Mouse (Mus musculus) limb, embryonic 15.5 days (tissue): ENCODE data around the gene Ralgps2. TPM values are rescaled to one million over a fixed set of nuclear protein-coding genes. Genes with fewer than 3 reads are reported as not detected.

ENCODE experiments used
- ATAC-seq: fragments of 200-750 bp; cut with Nextera tagmentation; 2 replicates; pipeline ENCODE4 v1.8.0; 2017; ENCODE audit warnings: low read depth, moderate TSS enrichment; ENCODE audit not compliant: insufficient number of reproducible peaks, low FRiP score, low TSS enrichment
- H3K27ac ChIP-seq: fragments of 300-500 bp; sonication (generic); 2 replicates; pipeline ENCODE4 v1.5.1; 2015; ENCODE audit warnings: moderate library complexity, mild to moderate bottlenecking, inconsistent platforms
- H3K27me3 ChIP-seq: fragments of 300-500 bp; sonication (generic); 2 replicates; pipeline ENCODE4 v1.6.1; 2015; ENCODE audit warnings: inconsistent platforms
- H3K36me3 ChIP-seq: fragments of 300-500 bp; sonication (generic); 2 replicates; pipeline ENCODE4 v1.6.1; 2015; ENCODE audit warnings: inconsistent platforms
- H3K4me1 ChIP-seq: fragments of 300-500 bp; sonication (generic); 2 replicates; pipeline ENCODE4 v1.6.1; 2015; ENCODE audit warnings: inconsistent platforms
- H3K4me2 ChIP-seq: fragments of 300-500 bp; sonication (generic); 2 replicates; pipeline ENCODE4 v1.6.1; 2015; ENCODE audit warnings: mild to moderate bottlenecking, inconsistent platforms
- H3K4me3 ChIP-seq: fragments of 300-500 bp; sonication (generic); 2 replicates; pipeline ENCODE4 v1.5.1; 2015; ENCODE audit warnings: mild to moderate bottlenecking, inconsistent platforms
- H3K9ac ChIP-seq: fragments of 300-500 bp; sonication (generic); 2 replicates; pipeline ENCODE4 v1.6.1; 2015; ENCODE audit warnings: inconsistent platforms
- H3K9me3 ChIP-seq: fragments of 300-500 bp; sonication (generic); 2 replicates; pipeline ENCODE4 v1.6.1; 2016; ENCODE audit warnings: inconsistent platforms
- WGBS: fragments of 180-500 bp; shearing (Covaris S2); methylation state at CpG from one replicate; pipeline ENCODE4 v1.1.7; 2015; 5-methylcytosine and 5-hydroxymethylcytosine counted together
- polyA plus RNA-seq: library from polyadenylated mRNA; unstranded; fragments of >200 nt; fragmentation: Nextera tagmentation; extraction: Ambion mirVana; gene quantifications from 2 replicates; pipeline ENCODE4 v1.2.1, GENCODE M21; 2015

The Ralgps2 gene
- 84.1 and 88.8 TPM in 2 replicates for polyA plus RNA-seq

DNA sequence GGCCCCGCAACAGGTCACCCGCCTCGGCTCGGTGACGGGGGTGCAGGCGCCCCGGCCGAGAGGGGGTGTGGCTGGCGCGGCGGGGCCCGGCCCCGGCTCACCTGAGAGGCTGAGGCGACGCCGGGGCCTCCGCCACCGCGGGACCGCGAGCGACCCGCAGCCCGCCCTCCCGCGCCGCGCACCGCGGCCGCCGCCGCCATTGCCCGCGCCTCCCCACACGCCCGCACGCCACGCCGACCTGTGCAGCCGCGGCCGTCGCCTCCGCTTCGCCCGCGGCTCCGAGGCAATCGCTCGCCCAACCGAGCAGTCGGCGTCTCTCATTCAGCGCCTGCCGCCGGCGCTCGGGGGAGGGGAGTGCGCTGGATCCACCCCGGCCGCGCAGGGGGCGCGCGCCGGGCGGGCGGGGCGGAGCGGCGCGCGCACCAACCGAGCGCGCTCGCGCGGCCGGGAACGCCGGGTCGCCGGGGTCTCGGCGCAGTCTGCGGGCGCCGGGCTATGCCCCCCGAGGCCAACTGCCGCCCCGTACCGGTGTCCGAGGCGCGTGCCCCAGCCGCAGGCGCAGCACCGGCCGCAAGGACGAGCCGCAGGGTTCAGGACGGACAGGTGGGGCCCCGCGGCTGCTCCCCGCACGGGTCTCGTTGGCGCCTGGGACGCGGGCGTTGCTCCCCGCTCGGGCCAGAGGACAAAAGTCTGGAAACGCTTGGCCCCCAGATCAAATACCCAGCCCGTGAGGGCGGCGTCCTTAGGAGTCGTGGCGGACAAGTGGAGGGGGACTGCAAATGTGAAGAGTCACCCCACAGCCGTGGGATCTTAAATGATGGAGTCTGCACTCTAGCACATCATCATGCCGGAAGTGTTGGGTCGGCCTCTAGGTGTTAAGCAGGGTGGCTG lies at the start of gene Ralgps2:
TSS of gene Ralgps2 (minus strand) at position 376 of the 891 bp plus-strand sequence.
- 0 out of 2 replicates have a peak, but pooled peaks cover 2% of the 10 kb centered on the region for H3K27me3 ChIP-seq
- under 1% methylated on average over 91 of the region's 124 CpGs for WGBS
- peak within 1 kb of the TSS; percentile 85 for H3K4me3 ChIP-seq
- H3K36me3 ChIP-seq = no peaks in the 10 kb centered on the region
- H3K4me2 ChIP-seq = peak within 1 kb of the TSS; percentile 89
- H3K27ac ChIP-seq = peak within 1 kb of the TSS; percentile 90
- ATAC-seq = peak; percentile 78
- H3K4me1 ChIP-seq = no peaks in the 10 kb centered on the region
- no peaks in the 10 kb centered on the region for H3K9me3 ChIP-seq
- peak within 1 kb of the TSS; percentile 74 for H3K9ac ChIP-seq

DNA sequence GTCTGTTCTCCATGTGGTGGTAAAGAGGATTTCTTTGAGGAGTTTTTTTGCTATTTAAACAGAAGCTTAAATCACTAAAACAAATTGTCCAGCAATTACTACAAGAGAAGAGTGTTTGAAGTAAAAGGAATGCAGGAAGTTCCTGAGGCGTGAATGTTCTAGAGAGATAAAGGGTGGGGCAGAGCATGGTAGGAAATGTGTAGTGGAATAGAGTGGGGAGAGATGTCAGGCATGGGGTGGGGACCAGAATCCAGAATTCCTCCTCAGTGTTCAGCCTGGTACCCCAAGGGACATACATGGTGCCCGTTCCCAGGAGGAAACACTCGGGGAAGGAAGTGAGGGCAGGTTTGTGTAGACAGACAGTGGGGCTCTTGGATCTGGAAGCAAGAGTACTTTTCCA lies 48.1 kb upstream of the Ralgps2 start:
- ATAC-seq = no peak
- 71% methylated on average over 3 of the region's 3 CpGs for WGBS

DNA sequence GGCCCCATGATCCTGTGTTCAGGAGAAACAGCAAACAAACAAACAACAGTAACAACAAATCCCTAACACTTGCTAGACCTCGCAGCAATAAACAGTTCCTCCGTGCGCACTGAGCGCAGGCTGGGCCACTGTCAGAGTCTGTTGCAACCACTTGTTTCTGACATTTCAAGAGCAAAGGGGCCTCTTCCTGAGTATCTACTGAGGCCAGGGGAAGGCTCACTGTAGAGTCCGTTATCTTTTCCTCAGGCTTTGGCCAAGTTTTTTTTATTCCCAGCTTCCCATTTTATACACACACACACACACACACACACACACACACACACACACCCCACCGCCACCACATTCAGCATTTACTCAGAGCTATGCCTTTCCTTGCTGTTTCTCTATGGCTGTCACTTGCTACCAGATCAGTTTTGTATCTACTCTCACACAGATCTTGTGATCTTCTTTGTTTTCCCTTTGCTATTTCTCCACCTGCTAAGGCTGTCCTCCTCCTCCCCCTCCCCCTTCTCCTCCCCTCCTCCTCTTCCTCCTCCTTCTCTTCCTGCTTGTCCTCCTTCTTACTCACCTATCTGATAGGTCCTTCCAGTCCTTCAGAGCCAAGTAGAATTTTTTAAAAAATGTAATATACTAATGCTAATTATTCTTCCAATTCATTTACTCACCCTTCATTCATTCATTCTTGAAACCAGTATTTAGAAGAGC lies 47.4 kb upstream of the Ralgps2 start:
- H3K9ac ChIP-seq = no peak overlapping the region
- no peak overlapping the region for H3K4me3 ChIP-seq
- H3K27ac ChIP-seq = no peak overlapping the region
- no peak overlapping the region for H3K4me2 ChIP-seq
- no peaks in the 10 kb centered on the region for H3K4me1 ChIP-seq
- H3K27me3 ChIP-seq = no peaks in the 10 kb centered on the region
- WGBS = 67% methylated on average over 6 of the region's 6 CpGs
- no peaks in the 10 kb centered on the region for H3K9me3 ChIP-seq
- H3K36me3 ChIP-seq = no peaks in the 10 kb centered on the region
- no peak for ATAC-seq

More for the DNA sequence above, 48.1 kb upstream of the Ralgps2 start:
- Histone ChIP-seq H3K27ac (no peak overlapping the region), H3K36me3 (no peaks in the 10 kb centered on the region), H3K4me2 (no peak overlapping the region), H3K4me1 (no peaks in the 10 kb centered on the region), H3K9me3 (no peaks in the 10 kb centered on the region), H3K4me3 (no peak overlapping the region), H3K9ac (no peak overlapping the region), H3K27me3 (no peaks in the 10 kb centered on the region)

DNA sequence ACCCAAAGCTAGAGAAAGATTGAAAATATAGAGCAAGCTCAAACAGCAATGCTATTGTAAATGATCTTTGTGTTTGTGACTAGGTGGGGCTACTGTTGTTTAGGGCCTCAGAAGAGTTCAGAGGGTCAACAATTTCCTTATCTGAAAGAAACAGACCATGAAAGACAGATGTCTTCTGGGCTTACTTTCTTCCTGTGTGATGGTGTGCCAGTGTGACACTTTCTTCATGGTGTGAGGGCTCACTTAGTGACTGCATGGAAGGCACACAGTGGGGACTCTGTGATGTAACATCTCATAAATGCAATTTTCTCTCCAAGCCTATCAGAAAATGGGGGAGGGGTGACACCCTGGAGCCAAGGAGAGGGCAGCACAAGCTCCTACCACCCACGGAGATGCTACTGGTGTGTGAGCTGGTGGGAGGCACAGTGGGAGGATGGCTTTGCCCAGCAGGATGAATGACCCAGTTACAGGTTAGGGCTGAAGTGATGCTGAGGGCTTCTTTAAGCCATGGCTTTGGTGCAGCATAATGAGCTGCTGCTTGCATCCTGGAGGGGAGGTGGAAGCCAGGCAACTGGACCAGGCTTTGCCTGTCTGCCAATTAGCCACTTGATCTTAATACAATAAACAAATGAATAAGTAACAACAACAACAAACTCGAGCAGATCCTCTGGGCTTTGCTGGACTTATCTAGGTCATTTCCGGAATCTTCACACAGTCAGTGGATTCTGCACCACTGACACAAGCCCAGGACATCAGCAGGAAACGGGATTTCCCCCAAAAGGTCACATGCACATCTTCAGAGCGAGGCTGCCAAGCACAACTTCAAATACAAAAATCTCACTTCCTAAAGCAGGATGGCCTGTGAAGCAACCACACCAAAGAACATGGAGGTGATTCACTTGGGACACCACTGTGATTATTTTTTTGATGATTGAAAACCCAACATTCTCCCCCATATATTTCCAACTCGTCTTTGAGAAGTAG lies 46.5 kb upstream of the Ralgps2 start:
- 45% methylated on average over 6 of the region's 6 CpGs for WGBS

DNA sequence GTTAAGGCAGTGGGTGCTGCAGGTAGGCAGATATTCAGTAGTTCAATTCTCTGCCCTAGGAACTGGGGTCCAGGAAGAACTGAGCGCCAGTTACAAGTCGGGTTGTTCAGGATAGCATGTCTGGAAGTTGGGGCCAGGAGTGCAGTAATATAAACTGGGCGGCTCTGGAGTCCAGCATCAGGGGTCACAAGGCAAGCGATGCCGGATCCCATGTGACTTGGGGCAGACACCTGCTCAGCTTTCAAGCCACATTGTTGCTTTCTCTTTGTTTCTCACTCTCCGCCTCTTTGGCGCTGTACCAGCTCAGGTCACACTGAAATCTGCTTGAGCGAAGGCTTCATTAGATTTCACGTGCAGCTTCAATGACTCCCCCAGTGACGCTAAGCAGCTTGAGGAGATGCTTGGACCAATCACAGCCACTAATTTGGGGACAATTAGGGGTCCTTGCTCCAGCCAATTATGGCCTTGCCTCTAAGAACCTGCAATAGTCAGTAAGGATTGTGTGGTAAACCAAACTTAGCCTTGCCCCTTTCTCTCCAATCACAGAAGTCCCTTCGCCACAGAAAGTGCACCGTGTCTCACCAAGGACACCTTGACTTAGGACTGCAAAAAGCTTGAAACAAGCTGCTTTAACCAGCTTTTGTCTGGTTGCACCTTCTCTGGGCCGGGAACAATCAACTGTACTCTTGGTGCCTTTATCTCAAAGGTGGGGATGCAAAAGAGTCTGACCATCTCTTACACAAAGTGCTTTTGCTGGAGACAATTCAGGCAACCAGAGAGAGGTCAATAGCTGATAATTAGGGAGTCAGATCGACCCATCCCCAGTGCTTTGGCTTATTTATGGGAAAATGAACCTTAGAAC lies 43.8 kb upstream of the Ralgps2 start:
- no peak overlapping the region for H3K4me2 ChIP-seq
- no peak overlapping the region for H3K9ac ChIP-seq
- H3K27me3 ChIP-seq = no peaks in the 10 kb centered on the region
- H3K9me3 ChIP-seq = no peaks in the 10 kb centered on the region
- H3K4me3 ChIP-seq = no peak overlapping the region
- H3K4me1 ChIP-seq = no peaks in the 10 kb centered on the region
- H3K36me3 ChIP-seq = no peaks in the 10 kb centered on the region
- WGBS = 66% methylated on average over 14 of the region's 14 CpGs
- no peak overlapping the region for H3K27ac ChIP-seq
- no peak for ATAC-seq

More for the DNA sequence above, 46.5 kb upstream of the Ralgps2 start:
- H3K27ac ChIP-seq = no peak overlapping the region
- ATAC-seq = no peak
- H3K36me3 ChIP-seq = no peaks in the 10 kb centered on the region
- no peak overlapping the region for H3K4me2 ChIP-seq
- H3K4me1 ChIP-seq = no peaks in the 10 kb centered on the region
- H3K9me3 ChIP-seq = no peaks in the 10 kb centered on the region
- H3K4me3 ChIP-seq = no peak overlapping the region
- no peaks in the 10 kb centered on the region for H3K27me3 ChIP-seq
- no peak overlapping the region for H3K9ac ChIP-seq

DNA sequence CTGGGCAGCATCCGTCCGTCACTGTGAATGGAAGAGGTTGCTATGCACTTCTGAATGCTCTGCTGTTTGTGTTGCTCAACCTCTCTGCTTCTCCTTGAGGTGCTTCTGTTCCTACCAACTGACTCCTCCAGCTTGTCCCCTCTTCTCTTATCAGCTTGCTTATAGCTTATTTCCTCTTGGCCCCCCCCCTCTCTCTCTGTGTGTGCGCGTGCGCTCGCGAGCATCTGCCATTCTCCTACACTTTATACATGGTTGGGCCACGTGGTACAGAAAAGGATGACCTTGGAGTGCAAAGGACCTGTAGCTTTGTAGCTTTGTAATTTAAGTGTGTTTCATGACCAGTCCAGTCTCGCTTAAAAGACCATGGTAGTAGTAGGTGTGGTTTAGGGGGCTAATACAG lies 42.5 kb upstream of the Ralgps2 start:
- no peaks in the 10 kb centered on the region for H3K4me1 ChIP-seq
- no peak overlapping the region for H3K27ac ChIP-seq
- no peak overlapping the region for H3K4me3 ChIP-seq
- H3K4me2 ChIP-seq = no peak overlapping the region
- no peak overlapping the region for H3K9ac ChIP-seq
- H3K9me3 ChIP-seq = no peaks in the 10 kb centered on the region
- 82% methylated on average over 9 of the region's 9 CpGs for WGBS
- H3K36me3 ChIP-seq = no peaks in the 10 kb centered on the region
- no peak for ATAC-seq
- no peaks in the 10 kb centered on the region for H3K27me3 ChIP-seq

DNA sequence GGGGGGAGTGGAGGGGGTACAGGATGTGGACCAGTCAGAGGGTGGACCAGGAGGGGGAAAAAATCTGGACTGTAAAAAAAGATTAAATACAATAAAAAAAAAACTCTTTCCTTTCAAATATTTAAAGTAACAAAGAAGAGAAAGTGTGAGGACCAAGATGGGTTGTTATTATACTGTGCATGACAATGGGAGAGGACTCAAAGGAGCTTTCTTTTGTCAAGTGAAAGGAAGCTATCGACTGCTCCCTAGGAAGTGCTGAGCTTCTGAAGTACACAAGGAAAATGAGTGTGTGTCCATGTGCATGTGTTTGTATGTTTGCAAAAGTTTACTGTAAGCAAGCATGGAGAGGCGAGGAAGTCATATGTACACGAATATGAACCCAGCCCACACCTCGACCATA lies 40.3 kb upstream of the Ralgps2 start:
- H3K4me2 ChIP-seq = no peak overlapping the region
- H3K27ac ChIP-seq = no peak overlapping the region
- H3K4me1 ChIP-seq = no peaks in the 10 kb centered on the region
- ATAC-seq = no peak
- H3K9ac ChIP-seq = no peak overlapping the region
- 80% methylated on average over 4 of the region's 4 CpGs for WGBS
- H3K36me3 ChIP-seq = no peaks in the 10 kb centered on the region
- H3K4me3 ChIP-seq = no peak overlapping the region
- no peaks in the 10 kb centered on the region for H3K27me3 ChIP-seq
- H3K9me3 ChIP-seq = no peaks in the 10 kb centered on the region

DNA sequence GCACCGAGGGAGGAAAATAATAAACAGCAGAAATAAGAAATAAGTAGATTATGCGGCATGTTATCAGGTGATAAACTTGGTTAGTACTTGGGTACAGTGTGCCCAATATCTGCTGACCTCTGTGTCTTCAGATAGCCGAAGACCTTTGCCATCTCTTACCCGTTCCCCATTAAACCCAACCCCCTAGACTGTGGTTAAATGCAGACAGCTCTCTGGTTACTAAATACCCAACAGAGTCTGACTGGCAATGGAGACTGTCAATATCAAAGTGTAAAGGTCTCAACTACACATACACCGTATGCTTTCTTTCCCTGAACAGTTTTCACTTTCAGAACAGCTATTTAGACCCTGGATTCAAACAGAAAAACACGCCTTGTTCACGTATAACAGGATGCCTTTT lies 39.2 kb upstream of the Ralgps2 start:
- 84% methylated on average over 7 of the region's 7 CpGs for WGBS
- no peak for ATAC-seq
- H3K4me3 ChIP-seq = no peak overlapping the region
- H3K36me3 ChIP-seq = no peaks in the 10 kb centered on the region
- no peaks in the 10 kb centered on the region for H3K27me3 ChIP-seq
- no peak overlapping the region for H3K9ac ChIP-seq
- H3K4me1 ChIP-seq = no peaks in the 10 kb centered on the region
- no peak overlapping the region for H3K27ac ChIP-seq
- H3K9me3 ChIP-seq = no peaks in the 10 kb centered on the region
- no peak overlapping the region for H3K4me2 ChIP-seq

DNA sequence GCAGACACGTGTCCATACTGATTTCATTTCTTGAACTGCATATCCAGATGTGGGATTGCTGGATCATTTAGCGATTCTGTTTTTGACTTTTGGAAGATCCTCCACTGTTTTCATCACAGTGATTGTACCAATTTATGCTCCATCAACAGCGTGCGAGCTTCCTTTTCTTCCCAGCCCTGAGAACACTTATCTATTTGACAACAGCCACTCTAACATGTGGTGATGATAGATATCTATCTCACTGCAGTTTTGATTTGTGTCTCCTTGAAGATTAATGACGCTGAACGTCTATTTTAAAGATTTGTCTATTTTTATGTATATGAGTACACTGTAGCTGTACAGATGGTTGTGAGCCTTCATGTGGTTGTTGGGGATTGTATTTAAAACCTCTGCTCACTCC lies 34.4 kb upstream of the Ralgps2 start:
- 77% methylated on average over 6 of the region's 6 CpGs for WGBS
- Histone ChIP-seq H3K4me2 (no peak overlapping the region), H3K9ac (no peak overlapping the region), H3K9me3 (no peaks in the 10 kb centered on the region), H3K4me1 (no peaks in the 10 kb centered on the region), H3K36me3 (no peaks in the 10 kb centered on the region), H3K27ac (no peak overlapping the region), H3K27me3 (no peaks in the 10 kb centered on the region; the same call in 1 of the 2 replicates), H3K4me3 (no peak overlapping the region)
- no peak for ATAC-seq

DNA sequence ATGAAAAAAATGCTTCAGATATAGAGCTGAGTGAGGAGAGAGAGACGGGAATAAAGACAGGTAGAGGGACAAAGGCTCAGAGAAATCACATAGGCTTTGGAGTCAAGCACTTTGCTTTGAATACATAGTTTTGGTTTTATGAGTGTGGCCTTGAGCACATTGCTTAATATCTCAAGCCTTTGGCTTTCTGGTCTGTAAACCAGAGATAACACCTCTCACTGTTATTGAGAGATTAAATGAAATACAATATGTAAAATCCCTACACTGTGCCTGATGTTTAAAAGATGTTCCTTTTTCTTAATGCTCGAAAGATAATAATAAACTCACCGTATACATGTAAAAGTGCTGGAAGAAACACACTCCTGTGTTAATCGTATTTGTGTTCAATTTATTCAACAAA lies 33.0 kb upstream of the Ralgps2 start:
- H3K9ac ChIP-seq = no peak overlapping the region
- H3K27ac ChIP-seq = no peak overlapping the region
- H3K4me3 ChIP-seq = no peak overlapping the region
- no peaks in the 10 kb centered on the region; the same call in 1 of the 2 replicates for H3K27me3 ChIP-seq
- no peaks in the 10 kb centered on the region for H3K36me3 ChIP-seq
- H3K4me2 ChIP-seq = no peak overlapping the region
- no peaks in the 10 kb centered on the region for H3K4me1 ChIP-seq
- H3K9me3 ChIP-seq = no peaks in the 10 kb centered on the region
- ATAC-seq = no peak
- WGBS = 92% methylated on average over 4 of the region's 4 CpGs
